Mouse (Mus musculus): Measurements from ENCODE around the gene Rasal2.

GRCm38 (mm10) chr1:157143326-157143932 lies 269.0 kb downstream of the Rasal2 start:
- TF ChIP-seq CTCF (conservative IDR thresholded peaks at IDR 0.05; ENCODE audit: low read length) (no peak), NANOG (IDR thresholded peaks at IDR 0.05; ENCODE audit: borderline replicate concordance, low read length) (no peak)

Data from E14TG2a.4 (cell line).